Mouse (Mus musculus) small intestine, adult 2 months (tissue): ENCODE results near the gene Set.

Source experiments
- CTCF ChIP-seq: fragments of 200-500 bp; IDR thresholded peaks from 2 replicates; pipeline ENCODE4 v1.5.1; 2012; ENCODE audit warnings: low read depth, mild to moderate bottlenecking, control low read depth, inconsistent platforms, low read length, moderate library complexity, mixed read lengths; ENCODE audit not compliant: insufficient replicate concordance, insufficient read length; ENCODE audit errors: extremely low read depth
- POLR2A ChIP-seq: fragments of 200-500 bp; IDR thresholded peaks from 2 replicates; pipeline ENCODE4 v1.6.1; 2012; ENCODE audit warnings: low read depth, mild to moderate bottlenecking, control low read depth, inconsistent platforms, low read length, moderate library complexity

DNA sequence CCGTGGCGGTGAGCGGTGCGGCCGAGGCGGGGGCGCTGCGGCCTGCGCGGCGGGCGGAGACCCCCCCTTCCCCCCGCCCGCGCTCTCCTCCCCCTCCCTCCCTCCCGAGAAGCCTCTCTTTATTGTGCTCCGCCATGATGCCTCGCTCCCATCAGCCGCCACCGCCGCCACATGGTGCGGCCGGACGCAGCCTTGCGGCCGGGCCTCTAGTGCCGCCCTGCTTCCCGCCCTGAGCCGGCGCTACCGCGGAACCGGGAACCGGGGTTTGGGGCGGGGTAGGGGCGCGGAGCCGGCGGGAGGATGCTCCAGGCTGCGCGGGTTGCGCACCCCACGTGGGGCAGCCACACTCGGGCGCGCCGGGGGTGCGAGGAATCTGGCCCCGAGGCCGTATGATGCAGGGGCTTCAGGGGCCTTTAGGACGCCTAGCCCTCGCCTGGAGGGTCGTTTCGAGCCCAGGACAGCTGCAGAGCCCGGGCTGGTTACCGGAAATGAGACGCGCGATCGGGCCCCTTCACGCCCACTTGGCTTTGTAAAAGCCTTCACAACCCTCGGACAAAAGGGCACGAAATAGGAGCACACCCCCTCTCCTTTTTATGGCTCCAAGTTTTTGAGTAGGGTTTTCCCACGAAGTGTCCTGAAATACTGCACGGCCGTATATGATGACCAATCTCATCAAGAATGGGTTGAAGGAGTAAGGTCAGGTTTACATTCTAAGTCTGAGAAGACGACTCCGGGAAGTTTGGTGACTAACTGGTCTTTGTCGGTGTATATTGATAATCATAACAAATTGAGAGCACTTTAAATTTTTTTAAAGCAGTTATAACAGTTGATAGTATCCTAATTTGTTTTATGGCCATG, 10.1 kb downstream of the Set start:
- no peak for TF ChIP-seq CTCF
- no peak for TF ChIP-seq POLR2A
